Mouse (Mus musculus): ENCODE results near the gene Trp63.
"Not testable (repeated sequence)": the region's sequence is repeated elsewhere in the genome, so short reads cannot be mapped to it uniquely, and the experiment has no call there.

Trp63 gene

DNA sequence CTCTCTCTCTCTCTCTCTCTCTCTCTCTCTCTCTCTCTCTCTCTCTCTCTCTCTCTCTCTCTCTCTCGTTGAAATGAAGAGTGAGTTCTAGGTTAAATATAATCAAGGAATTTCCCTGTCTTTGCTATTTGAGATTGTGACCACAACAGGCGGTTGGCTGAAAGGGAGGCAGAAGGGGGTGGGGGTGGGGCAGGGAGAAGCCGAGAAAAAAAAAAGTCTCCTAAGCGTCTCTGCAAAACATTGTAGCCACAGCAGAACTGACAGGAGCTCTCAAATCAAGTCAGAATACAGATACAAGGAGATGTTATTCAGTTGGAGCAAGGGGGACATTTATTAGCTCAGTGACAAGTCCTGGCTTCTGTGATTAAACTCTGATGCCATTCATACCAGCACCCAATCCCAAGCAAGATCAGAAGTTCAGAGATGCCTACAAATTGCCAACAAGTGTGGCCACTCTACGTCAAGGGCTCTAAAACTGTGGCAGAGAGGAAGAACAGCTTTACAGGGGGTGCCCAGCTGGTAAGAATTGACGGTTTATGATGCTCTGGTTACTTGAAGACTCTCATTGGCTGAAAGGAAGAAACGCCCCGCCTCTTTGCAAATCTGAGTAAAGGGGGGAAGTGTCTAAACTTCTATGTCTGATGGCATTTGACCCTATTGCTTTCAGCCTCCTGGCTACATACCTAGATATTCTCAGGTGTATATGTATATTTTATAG is at the start of gene Trp63:
Trp63 (plus strand) TSS at position 233 of the 718 bp plus-strand sequence.
- DNase-seq = no peak

GRCm38 (mm10) chr16:25644716-25645115 is 38.8 kb upstream of the Trp63 start:
- not testable (repeated sequence) for DNase-seq

DNA sequence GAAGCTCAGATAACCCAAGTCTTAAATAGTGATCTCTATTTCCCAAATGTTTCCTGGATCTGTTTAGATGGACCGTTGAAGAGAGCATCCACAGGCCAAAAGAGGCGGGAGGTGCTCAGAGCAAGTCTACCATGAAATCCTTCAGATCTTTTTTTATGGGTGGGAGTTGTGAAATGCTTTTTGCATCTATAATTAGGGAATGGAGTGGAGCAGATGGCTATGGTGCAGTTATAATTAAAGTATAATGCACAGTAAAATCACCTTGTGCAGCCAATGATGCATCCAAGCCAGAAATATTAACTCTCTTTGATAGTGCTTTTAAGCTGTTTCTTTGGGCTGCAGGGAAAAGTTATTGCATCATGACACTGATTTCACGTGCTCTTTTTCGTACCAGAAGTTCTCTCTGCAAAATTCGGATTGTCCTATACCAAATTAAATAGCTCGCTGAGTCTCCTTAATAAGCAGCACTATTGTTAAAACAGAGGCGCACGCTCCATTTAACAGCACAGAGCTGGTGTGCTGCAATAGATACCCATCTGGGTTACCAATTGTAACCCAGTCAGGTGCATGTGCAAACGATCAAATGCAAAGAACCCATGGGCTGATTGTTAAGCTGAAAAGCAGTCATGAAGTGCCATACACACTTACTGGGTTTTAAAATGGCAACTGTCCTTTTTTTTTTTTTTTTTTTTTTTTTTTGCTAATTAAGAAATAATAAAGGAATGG is 22.9 kb upstream of the Trp63 start:
- no peak for DNase-seq

DNA sequence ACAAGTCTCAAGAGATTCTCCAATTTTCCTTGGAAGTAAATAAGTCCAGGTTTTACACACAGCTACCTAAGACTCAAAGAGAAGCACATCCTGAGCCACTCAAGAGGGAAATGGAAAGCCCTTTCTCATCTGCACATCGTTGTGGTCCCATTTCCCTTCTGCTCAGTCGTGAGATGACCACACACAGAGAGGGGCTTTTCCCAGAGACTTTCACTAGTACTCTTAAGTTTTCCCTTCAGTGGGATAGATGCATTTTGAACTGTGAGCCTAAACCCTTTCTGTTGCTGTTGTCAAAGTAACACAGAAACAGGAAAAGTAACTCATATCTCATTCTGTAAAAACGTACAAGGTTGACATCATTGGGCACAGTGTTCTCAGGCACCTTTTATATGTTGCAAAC is 20.4 kb upstream of the Trp63 start:
- DNase-seq = no peak

DNA sequence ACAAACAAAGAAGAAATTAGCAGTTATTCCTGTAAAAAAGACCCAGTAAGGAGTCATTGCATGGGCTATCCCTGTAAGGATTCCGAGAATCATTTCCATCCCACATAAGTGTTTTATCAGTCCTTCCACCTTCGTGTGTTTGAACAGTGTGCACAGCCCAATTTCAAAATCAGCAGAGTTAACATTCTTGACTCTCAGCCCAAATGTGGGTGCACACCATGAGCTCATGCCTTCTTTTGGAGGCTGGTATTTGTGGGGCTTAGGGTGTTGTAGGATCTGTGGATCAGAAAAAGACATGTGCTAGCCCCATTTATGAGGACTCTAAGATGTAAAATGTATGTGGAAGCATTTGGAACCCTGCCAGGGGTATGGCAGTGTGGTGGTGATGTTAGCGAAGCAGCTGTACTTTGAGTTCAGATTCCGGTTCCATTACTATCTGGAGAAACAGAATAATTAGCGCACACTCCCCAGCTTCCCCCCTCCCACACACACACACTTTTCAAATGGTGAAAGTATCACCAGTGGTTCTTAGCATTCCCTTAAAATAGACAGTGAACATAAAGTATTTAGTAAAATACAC is 9.6 kb upstream of the Trp63 start:
- no peak for DNase-seq

- no peak for DNase-seq
Measured at GRCm38 (mm10) chr16:25680369-25680768, 3.2 kb upstream of the Trp63 start.

GRCm38 (mm10) chr16:25682533-25682932 is 1.0 kb upstream of the Trp63 start:
- no peak for DNase-seq

DNA sequence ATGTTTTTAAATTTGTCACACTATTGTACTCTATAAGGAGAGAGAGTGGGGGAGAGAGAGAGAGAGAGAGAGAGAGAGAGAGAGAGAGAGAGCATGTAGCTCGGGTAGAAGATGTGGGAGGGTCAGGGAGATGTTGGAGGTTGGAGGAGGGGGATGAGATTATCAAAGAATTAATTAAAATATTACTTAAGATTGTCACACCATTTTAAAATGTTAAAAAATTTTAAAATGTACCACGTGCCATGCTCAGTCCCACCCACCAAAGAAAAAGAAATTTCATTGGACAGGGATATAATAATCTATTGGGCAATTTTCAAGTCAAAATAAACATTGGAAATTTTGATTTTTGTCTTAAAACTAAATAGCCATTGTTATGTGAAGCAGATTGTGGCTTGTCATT is 1.0 kb downstream of the Trp63 start:
- no peak for DNase-seq

DNA sequence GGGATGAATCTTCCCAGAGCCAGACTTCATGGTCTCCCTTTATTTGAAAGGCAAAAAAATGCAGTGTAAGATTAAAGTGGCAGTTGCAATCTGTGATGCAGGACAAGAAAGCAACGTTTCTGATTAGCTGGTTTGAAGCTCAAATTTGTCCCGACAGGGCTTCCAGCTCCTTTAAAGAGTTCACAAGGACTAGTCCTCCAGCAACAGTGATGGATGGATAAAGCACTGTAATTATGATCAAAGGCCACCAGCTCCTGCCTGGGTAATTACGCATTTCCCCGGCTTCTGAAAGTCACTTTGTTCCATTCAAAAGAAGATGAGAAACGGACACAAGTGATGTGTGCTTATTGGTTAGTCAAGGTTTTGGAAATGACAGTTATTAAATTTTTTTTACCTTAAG is 7.0 kb downstream of the Trp63 start:
- no peak for DNase-seq

DNA sequence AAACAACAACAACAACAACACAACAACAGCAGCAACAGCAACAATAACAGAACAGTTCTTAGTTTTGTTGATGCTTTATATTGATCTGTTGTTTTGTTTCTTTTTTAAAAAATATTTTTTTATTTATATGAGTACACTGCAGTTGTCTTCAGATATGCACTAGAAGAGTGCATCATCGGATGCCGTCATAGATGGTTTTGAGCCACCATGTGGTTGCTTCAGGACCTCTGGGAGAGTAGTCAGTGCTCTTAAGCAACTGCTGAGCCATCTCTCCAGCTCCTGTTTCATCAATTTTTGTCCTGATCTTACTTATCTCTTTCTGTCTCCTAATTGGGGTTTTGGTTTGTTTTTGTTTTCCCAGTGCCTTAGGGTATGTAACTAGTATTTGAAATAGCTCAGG is 17.7 kb downstream of the Trp63 start:
- DNase-seq = no peak

- DNase-seq = no peak
Measured at GRCm38 (mm10) chr16:25706260-25706659, 22.7 kb downstream of the Trp63 start.

GRCm38 (mm10) chr16:25715790-25716189 is 32.2 kb downstream of the Trp63 start:
- DNase-seq = no peak

GRCm38 (mm10) chr16:25723131-25723530 is 39.6 kb downstream of the Trp63 start:
- DNase-seq = no peak

GRCm38 (mm10) chr16:25727001-25727400 is 43.4 kb downstream of the Trp63 start:
- no peak for DNase-seq

DNA sequence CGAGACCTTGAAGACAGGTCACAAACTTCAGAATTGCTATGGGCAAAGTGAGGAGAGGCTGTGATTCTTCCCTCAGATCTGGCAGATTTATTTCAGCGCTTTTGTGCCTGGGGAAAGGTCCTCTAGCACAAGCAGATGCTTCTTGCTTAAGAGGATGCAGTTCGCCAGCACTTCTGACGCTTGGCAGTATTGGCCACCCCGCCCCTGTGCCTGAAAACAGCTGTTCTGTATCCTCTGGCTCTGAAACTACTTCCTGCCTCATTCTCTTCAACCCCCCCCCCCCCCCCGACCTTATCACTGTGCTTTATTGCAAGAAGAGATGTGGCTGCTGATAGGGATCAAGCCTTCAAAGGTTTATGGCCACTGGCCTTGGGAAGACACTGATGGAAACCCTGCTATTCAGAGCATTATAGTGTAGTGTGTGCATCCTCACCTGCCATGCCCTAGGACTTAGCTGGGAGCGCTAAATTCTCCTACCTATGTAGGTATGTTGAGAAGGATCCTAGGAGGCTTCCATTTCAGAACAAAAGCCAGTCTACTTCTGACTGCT is 44.5 kb downstream of the Trp63 start:
- DNase-seq = peak; percentile 35

DNA sequence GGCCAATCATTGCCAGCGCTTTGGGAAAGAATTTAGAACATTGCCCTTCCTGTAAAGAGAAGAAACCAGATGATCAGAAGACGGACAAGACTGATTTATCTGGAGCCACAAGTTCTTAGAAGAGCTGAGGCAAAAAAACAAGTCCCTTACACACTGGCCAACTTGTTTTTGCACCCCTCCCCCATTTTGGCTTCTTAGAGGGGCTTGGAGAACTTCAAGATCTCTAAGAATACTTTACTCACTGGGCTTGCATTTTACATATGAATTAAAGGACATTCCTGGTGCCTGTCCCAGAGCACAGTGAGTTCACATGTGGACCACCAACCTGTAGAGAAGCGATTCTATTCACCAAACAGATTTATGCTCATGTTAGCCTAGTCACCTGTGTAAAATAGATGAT is 53.3 kb downstream of the Trp63 start:
- DNase-seq = no peak

GRCm38 (mm10) chr16:25737623-25738050 is 54.1 kb downstream of the Trp63 start:
- no peak for DNase-seq

GRCm38 (mm10) chr16:25746807-25747206 is 63.2 kb downstream of the Trp63 start:
- peak; percentile 47 for DNase-seq

- DNase-seq = peak; percentile 47
Measured at GRCm38 (mm10) chr16:25751866-25752265, 68.3 kb downstream of the Trp63 start.

GRCm38 (mm10) chr16:25758108-25758507 is 74.5 kb downstream of the Trp63 start:
- DNase-seq = peak; percentile 40

DNA sequence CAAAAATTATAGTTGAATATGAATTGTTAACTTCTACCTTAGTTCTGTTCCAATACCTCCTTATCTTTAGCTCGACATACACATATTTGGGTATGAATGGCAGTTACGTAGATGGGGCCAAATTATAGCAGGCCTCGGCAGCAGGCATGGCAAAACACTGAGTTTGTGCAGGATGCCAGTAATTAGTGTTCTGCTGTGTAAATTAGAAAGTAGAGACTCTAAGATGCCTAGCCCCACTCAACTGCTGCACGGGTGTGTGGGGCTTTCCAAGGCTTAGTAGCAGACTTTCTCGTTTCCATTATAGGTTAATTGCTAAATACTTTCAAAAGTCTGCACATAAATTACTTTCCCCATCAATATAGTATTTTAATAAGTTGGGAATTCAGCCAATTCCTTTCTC is 82.0 kb downstream of the Trp63 start:
- no peak for DNase-seq

- DNase-seq = no peak
Measured at GRCm38 (mm10) chr16:25774611-25775010, 91.0 kb downstream of the Trp63 start.

GRCm38 (mm10) chr16:25777501-25777900 is 93.9 kb downstream of the Trp63 start:
- DNase-seq = no peak

DNA sequence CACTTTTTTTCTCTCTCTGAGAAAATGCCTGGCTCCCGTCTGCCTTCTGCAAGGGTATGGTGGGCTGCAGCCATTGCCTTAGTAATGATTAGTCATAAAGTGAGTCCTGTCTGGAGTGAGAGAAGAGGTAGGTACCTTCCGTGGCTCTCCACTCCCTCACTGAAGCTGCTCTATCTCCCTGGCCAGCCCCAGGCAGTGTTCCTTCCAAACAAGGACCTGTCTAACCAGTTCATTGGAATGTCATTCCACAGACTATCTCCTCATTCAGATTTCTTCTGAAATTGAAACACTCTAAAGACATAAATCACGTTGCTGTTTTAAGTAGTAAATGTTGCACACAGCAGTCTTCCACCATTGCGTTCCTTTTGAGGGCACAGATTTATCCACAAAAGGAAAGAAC is 96.4 kb downstream of the Trp63 start:
- no peak for DNase-seq

All from kidney, adult 9 months (tissue).